Mouse (Mus musculus) small intestine, adult 2 months (tissue): ENCODE data around the gene Bace2.

Experiments
- CTCF ChIP-seq: fragments of 200-500 bp; IDR thresholded peaks from 2 replicates; pipeline ENCODE4 v1.5.1; 2012; ENCODE audit warnings: low read depth, mild to moderate bottlenecking, control low read depth, inconsistent platforms, low read length, moderate library complexity, mixed read lengths; ENCODE audit not compliant: insufficient replicate concordance, insufficient read length; ENCODE audit errors: extremely low read depth
- POLR2A ChIP-seq: fragments of 200-500 bp; IDR thresholded peaks from 2 replicates; pipeline ENCODE4 v1.6.1; 2012; ENCODE audit warnings: low read depth, mild to moderate bottlenecking, control low read depth, inconsistent platforms, low read length, moderate library complexity

DNA sequence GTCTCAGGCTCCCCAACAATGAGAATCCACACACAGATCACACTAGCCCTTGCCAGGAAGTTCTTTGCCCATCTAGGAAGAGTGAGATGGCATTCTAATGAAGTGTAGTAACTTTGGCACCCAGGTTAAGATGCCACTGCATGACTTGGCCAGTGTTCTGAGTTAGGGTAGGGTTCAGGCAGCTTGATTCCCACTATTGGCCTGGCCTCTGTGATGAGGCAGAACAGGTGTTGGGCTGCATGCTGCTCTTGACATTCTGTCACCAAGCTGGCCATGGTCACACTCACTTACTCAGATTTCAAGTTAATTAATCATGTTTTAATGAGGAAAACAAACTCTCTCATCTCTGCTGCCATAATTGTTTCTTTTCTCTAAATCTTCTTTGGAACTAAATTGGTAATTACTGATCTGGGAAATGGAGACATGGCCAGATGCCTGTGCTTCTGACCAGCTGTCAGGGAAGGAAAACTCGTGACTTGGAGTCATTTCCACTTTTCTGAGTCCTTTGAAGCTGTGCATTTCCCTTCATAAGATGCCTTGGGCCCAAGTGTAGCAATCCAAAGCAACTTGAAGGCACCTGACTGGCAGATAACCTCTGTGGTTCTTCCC, 81.0 kb downstream of the Bace2 start:
- TF ChIP-seq CTCF (no peak), POLR2A (no peak)
